Mouse (Mus musculus): ENCODE measurements at regions not wholly inside any gene's neighbourhood (a gene's known extent, or its start where the extent isn't known, plus 50 kb on each side); places are given as distances from the start of the nearest gene placed in this dataset.

DNA sequence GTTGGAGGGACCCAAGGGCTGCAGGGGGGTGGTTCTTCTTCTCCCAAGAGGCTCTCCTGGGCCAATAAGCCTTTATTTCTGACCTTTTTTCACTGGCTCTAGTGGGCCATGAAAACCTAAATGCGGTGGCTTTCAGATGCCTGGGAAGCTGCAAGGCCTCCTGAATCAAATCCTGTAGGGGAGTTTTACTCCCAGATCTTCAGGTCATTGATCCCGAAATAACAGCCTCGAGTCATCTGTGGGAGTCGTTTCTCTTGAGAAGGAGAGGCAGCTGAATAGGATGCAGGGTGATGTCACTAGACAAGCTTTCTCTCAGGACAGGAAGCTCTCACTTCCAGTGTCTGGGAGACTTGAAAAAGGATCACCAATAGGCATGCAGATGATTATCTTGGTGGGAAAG is 70.4 kb downstream of the Enc1 start:
- H3K4me1 ChIP-seq: peaks cover 11% of the 10 kb centered on the region
- no peak for ATAC-seq (replicated peaks)
- no peaks in the 10 kb centered on the region for H3K27me3 ChIP-seq
- no peak overlapping the region for H3K9ac ChIP-seq (replicated peaks)
- H3K36me3 ChIP-seq: no peaks in the 10 kb centered on the region
- 6% methylated on average over 4 of the region's 4 CpGs for WGBS
- no peak overlapping the region for H3K27ac ChIP-seq (replicated peaks)
- no peaks in the 10 kb centered on the region for H3K9me3 ChIP-seq
- H3K4me2 ChIP-seq (replicated peaks): no peak overlapping the region
- no peak overlapping the region for H3K4me3 ChIP-seq

DNA sequence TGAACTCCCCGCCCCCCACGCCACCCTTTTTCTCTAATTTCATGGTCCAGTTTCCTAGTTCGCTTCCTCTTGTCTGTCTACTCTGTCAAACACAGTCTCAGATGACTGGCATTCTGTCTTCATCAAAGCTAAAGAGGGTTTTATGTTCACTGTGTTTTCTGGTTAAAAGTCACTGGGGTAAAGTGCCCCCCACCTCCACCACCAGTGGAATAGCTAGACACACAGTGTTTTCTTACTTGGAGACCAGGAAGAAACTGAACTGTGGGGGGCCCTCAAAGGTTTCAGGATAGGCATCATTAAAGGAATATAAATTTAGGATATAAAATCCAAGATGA is 69.9 kb downstream of the Enc1 start:
- ATAC-seq (replicated peaks): no peak
- no peaks in the 10 kb centered on the region for H3K36me3 ChIP-seq
- WGBS: 62% methylated on average over 3 of the region's 3 CpGs

GRCm38 (mm10) chr13:97310186-97310854 is 69.4 kb downstream of the Enc1 start:
- H3K27ac ChIP-seq (replicated peaks): no peak overlapping the region
- no peaks in the 10 kb centered on the region for H3K27me3 ChIP-seq
- H3K4me3 ChIP-seq: no peak overlapping the region
- no peaks in the 10 kb centered on the region for H3K9me3 ChIP-seq
- H3K9ac ChIP-seq (replicated peaks): no peak overlapping the region
- no peak for ATAC-seq (replicated peaks)
- no peak overlapping the region for H3K4me2 ChIP-seq (replicated peaks)
- 51% methylated on average over 8 of the region's 8 CpGs for WGBS
- H3K4me1 ChIP-seq: peaks cover 11% of the 10 kb centered on the region
- H3K36me3 ChIP-seq: no peaks in the 10 kb centered on the region

More for the DNA sequence above, 69.9 kb downstream of the Enc1 start:
- Histone ChIP-seq H3K4me3 (no peak overlapping the region), H3K4me2 (replicated peaks) (no peak overlapping the region), H3K9ac (replicated peaks) (no peak overlapping the region), H3K27me3 (no peaks in the 10 kb centered on the region), H3K9me3 (no peaks in the 10 kb centered on the region), H3K4me1 (peaks cover 11% of the 10 kb centered on the region), H3K27ac (replicated peaks) (no peak overlapping the region)

- Histone ChIP-seq H3K9ac (replicated peaks) (no peak overlapping the region), H3K27ac (replicated peaks) (no peak overlapping the region), H3K4me2 (replicated peaks) (no peak overlapping the region), H3K27me3 (no peaks in the 10 kb centered on the region), H3K9me3 (no peaks in the 10 kb centered on the region), H3K4me1 (peaks cover 11% of the 10 kb centered on the region), H3K4me3 (no peak overlapping the region), H3K36me3 (no peaks in the 10 kb centered on the region)
- no peak for ATAC-seq (replicated peaks)
- 89% methylated on average over 3 of the region's 3 CpGs for WGBS
Observed at GRCm38 (mm10) chr13:97309411-97309810, 68.5 kb downstream of the Enc1 start.

GRCm38 (mm10) chr13:97308431-97308830 is 67.5 kb downstream of the Enc1 start:
- H3K4me1 ChIP-seq: peaks cover 11% of the 10 kb centered on the region
- no peak overlapping the region for H3K4me2 ChIP-seq (replicated peaks)
- WGBS: 96% methylated on average over 2 of the region's 2 CpGs
- no peaks in the 10 kb centered on the region for H3K9me3 ChIP-seq
- no peak overlapping the region for H3K4me3 ChIP-seq
- H3K36me3 ChIP-seq: no peaks in the 10 kb centered on the region
- no peak overlapping the region for H3K27ac ChIP-seq (replicated peaks)
- H3K27me3 ChIP-seq: no peaks in the 10 kb centered on the region
- ATAC-seq (replicated peaks): no peak
- H3K9ac ChIP-seq (replicated peaks): no peak overlapping the region
